Mouse (Mus musculus) gastrocnemius, adult 8-10 months (tissue): ENCODE results near the gene 4932429P05Rik. TPM values are rescaled to one million over a fixed set of nuclear protein-coding genes. Genes with fewer than 3 reads are reported as not detected.

Experiments used
- DNase-seq, 2 experiments: peaks; one replicate each; pipeline ENCODE4 v3.0.0; 2022; ENCODE audit warnings: low spot score in 2 of 2
- total RNA-seq, 4 experiments: library from RNA; stranded (reverse); gene quantifications; 2 replicates each; pipeline ENCODE4 v1.2.4; 2022

4932429P05Rik gene
- not detected for total RNA-seq

DNA sequence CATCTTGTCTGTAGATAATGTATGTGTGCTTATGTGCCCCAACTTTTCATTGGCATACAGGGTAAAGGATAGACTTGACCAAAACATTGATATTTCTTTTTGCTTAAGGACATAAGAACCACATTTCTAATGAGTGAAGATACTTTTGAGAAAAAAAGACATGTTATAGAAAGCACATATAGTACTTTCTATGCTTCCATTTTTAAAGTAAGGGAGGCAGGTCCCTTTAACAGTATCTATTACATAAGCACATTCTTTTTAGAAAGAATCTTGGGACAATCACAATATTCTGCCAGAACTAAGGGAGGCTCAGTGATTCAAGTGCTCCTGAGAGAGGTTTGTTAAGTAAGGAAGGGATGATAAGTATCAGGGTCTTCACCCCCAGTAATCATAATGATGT, at the start of gene 4932429P05Rik:
TSS of gene 4932429P05Rik (plus strand) at position 301 of the 400 bp plus-strand sequence.
- DNase-seq = no peak

Other genes starting within 250 kb of the 4932429P05Rik start
- not detected for gene 4930415L06Rik, start 180.6 kb downstream of the 4932429P05Rik start, total RNA-seq